Mouse (Mus musculus): ENCODE measurements around the gene Arntl.
A peak's percentile ranks its signal among the peaks of the same experiment; 100 is the strongest.
"Not testable (repeated sequence)": the region's sequence is repeated elsewhere in the genome, so short reads cannot be mapped to it uniquely, and the experiment has no call there.

The Arntl gene

DNA sequence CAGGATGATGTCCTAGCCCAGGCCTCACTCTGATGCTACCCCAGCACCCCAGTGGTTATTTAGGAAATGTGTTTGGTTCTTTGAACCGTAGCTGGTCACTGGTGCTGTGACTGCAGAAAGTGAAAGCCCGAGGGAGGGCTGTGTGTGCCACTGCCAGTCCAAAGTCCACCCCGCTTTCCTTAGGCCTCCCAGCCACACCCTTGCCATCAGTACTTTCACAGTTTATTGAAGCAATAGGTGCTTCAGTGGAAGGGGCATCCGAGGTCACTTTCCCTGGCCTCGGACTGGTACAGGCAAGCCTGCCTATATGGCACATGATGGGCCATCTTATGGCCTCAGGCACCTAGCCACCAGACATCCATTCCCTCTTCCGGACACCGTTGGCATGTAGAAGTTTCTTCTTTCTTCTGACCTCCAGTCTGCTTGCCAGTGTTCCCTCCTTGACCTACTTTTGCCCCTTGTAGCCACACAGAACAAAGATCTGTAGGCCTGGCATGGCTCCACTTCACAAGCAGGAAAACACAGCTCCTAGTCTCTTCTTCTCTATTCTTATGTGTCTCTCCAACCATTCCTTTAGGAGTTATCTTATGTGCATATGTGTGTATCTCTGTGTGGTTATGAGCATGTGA is 46.6 kb downstream of the Arntl start:
- no peak for DNase-seq

DNA sequence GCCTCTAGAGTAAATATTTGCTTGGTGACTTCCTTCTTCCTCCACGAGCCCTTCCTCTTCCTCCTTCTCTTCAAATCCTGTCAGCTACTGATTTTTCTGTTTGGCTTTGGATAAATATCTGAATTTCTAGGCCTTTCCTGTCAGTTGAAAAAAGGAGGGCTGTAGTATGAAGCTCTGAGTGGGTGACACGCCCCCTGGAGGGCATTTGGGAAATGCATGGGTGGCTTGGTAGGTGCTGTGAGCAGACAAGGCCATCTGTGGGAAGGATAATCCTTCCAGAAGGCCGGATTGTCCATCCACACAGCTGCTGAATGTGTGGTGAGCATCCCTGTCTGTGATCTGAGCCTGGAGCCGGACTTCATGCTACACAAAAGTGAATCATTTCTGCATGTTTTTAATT is 48.8 kb downstream of the Arntl start:
- DNase-seq: peak; percentile 51

- DNase-seq: peak; percentile 37
These were observed 51.2 kb downstream of the Arntl start for GRCm38 (mm10) chr7:113258430-113258829.

DNA sequence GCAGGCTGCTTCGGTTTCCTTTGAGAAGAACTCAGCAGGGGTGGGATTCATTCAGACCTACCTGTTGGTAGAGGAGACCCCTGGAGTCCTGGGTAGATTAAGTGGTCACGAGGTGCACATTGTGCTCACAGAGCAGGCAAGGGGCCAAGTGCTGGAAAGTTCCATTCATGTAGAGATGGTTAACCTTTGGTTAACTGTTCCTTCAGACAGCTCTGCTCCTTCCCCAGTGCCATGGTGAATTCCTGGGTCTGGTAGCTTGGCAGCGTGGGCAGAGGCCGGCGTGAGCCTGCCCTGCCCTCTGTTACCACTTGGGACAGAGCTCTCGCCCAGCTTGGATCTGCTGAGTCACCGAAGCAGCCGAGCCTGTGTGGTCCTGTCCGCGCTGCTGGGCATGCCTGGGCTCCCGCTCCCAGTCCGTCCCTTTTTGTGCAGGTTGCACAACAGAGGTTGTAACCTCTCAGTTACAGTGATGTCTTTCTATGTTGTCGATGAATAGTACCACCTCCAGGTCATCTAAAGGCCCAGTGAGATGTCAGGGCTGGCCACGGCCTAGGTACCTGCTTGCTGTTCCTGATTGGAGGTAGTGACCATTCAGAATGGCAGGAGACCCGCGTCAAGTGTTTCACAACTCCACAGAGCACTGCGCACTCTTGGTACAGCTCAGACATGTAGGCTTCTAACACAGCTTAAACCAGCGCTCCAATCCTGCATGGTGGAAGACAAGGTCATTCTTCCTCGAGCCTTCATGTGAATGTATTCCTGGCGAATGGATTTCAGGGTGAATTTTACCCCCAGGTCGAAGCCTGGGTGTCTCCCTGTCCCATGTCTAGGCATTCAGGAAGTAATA is 53.3 kb downstream of the Arntl start:
- DNase-seq: peak; percentile 36

DNA sequence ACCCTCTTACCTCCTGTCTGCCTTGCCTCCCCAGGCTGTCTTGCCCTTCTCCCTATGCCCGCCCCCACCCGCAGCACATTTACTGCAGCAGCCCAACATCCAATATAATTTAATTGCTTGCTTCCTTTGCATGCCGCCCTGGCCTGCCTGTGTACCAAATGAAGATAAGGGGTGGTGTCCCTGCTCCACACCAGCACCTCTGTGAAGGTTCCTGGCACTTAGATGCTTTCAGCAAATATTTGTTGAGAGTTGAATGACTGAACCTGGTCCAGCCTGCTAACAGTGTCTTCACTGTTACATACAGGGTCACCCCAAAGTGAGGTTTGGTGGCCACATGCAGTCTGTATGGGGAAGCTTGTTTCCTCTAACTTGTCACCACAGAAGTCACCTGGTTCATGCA is 54.4 kb downstream of the Arntl start:
- DNase-seq: no peak

GRCm38 (mm10) chr7:113262510-113263467 is 55.5 kb downstream of the Arntl start:
- DNase-seq: not testable (repeated sequence)

DNA sequence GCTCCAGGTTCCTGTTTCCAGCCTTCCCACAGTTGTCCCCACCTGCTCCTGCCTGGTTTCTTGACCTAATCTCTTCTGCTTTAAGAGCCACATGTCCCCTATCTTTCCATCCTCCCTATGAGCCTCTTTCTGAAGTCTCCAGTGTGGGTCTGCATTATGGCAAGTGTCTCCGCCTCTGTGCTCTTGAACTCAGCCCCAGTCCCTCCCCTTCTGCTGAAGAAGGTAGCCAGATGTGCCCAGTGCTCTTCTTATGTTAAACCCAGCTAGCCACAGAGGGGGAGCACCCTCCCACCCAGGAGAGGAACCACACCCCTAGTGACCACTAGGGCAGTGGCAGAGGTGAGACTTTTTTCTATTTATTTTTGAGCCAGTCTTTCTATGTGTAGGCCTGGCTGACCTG is 56.7 kb downstream of the Arntl start:
- no peak for DNase-seq

GRCm38 (mm10) chr7:113268287-113268686 is 61.0 kb downstream of the Arntl start:
- peak; percentile 69 for DNase-seq

- DNase-seq: no peak
These were observed 61.8 kb downstream of the Arntl start for GRCm38 (mm10) chr7:113269081-113269480.

GRCm38 (mm10) chr7:113269921-113270320 is 62.7 kb downstream of the Arntl start:
- no peak for DNase-seq

- no peak for DNase-seq
These were observed 63.3 kb downstream of the Arntl start for GRCm38 (mm10) chr7:113270551-113270950.

DNA sequence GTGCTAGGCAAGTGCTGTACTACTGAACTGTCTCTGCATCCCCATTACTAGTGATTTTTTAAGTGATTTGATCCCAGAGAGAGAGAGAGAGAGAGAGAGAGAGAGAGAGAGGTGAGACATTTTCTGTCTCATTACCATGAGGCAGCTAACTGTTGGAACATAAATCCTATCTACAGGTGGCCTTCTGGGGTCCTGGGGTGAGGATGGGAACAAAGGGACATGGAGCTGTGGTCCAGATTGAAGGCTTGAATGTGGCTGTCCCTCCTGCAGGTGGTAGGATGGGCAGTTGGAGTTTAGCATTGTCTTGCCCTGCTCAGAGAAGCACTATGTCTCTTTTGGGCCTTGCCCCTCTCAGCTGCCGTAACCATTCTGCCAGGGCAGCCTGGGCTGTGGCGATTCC is 63.7 kb downstream of the Arntl start:
- no peak for DNase-seq

GRCm38 (mm10) chr7:113272338-113272997 is 65.2 kb downstream of the Arntl start:
- no peak for DNase-seq

DNA sequence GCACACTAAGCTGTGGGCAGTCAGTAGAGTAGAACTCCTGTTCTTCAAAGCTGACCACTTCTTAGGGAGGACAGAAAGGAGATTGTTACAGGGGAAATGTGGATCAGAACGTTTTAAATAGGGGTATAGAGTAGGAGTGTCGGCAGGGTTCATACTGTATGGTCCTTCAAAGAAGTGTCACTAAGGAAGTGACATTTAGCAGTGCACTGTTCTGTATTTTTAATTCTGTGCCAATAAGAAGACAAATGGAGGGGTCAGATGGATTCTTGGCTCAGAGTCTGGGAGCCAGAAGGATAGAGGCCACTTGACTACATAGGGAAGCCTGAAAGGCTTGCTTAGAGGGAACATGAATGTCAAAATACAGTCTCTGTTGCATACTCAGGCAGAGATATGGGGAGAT is 70.0 kb downstream of the Arntl start:
- DNase-seq: no peak

DNA sequence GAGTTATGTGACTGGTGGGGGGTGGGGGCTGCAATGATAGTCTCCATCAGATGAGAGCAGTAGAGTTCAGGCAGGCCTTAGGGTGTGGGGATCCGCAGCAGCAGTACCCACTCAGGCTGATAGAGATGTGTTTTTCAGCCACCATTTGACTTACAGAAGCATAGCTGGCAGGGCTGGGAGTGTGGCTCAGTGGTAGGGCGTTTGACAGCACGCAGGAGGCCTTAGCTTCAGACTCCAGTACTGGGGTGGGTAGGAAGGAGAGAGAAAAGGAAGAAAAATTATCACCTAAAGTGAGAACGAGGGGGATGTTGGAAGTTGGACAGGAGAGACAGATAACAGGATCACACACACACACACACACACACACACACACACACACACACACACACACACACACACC is 71.2 kb downstream of the Arntl start:
- DNase-seq: no peak

DNA sequence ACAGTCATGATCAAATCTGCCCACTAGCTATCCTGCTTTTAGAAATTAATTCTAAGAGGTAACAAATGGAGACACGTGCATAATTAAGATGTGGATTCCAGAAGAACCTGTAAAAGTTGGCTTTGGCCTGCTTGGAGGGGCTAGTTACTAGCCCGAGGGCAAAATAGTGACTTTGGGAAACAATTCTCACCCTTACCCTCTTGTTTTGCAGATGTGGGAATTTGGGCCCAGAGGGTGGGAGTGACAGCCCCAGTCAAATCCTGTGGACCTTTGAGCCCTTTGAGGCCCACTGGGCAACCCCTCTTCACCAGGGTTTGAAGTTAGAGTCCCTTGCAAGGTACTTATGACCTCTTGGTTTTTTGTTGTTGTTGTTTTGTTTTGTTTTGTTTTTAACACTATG is 72.0 kb downstream of the Arntl start:
- no peak for DNase-seq

DNA sequence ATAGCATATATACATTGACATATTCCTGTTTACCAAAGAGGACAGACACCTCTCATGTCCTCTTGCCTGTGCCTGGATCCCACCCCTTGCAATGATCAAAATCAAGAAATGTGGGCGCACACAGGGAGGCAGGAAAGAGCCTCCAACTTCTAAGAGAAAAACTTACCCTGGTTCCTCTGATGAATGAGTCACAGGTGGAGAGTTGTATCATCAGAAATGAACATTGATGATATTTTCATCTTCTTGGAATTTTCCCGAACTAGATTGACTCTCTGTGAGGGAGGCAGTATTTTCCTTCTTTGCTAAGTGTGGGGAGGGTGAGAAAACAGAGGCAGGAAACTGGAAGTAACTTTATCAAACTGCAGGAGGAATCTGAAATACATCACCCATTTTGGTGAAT is 78.1 kb downstream of the Arntl start:
- no peak for DNase-seq

GRCm38 (mm10) chr7:113289211-113289610 is 81.9 kb downstream of the Arntl start:
- no peak for DNase-seq

DNA sequence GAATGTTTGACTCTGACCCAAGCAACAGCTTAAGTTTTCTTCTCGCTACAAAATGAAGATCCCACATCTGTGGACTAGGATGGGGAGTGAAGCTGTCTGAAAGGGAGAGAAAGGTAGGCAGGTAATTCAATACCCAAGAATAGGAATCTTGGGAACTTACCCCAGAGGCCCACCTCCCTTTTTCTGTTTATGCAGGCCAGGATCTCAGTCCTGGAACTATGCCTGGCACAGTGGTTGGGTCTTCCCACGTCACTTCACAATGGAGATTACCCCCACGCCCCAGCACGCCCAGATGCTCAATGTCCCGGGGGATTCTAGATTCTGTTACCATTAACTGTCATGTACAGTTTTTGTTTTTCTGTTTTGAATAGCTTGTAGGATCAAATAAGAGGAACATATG is 84.5 kb downstream of the Arntl start:
- no peak for DNase-seq

DNA sequence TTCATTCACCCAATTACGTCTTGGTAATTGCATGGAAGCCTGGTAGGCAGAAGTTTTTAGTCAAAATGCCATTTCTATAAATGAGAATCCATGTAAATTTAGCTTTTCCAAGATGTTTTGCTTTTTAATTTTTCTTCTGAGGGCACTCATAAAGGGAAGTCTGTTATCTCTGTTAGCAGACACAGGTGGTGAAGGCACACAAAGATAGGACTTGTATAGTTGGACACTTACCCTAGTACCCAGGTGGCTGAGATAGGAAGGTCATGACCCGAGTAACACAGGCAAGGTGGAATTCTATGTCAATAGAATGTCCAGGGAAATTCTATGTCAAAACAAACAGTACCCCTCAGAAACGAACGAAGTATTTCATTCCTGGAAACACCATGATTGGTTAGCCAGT is 84.9 kb downstream of the Arntl start:
- no peak for DNase-seq

- DNase-seq: no peak
These were observed 87.3 kb downstream of the Arntl start for GRCm38 (mm10) chr7:113294598-113294997.

GRCm38 (mm10) chr7:113295077-113295890 is 88.0 kb downstream of the Arntl start:
- peak; percentile 84 for DNase-seq
